Mouse (Mus musculus): Measurements from ENCODE around the gene Olfr239. TPM values are rescaled to one million over a fixed set of nuclear protein-coding genes. Genes with fewer than 3 reads are reported as not detected.
"Not testable (repeated sequence)": the region's sequence is repeated elsewhere in the genome, so short reads cannot be mapped to it uniquely, and the experiment has no call there.

The Olfr239 gene
- not detected in 2 replicates for polyA plus RNA-seq (2012)

- not testable (repeated sequence) for H3K4me1 ChIP-seq (ENCODE audit: control insufficient read depth); H3K27me3 ChIP-seq (ENCODE audit: control insufficient read depth); H3K36me3 ChIP-seq (ENCODE audit: control insufficient read depth); H3K9me3 ChIP-seq (ENCODE audit: control insufficient read depth, low read length); H3K4me3 ChIP-seq (replicated peaks)
Observed at GRCm38 (mm10) chr17:33191002-33191401, at the start of gene Olfr239. Gene Olfr239 (plus strand): TSS chr17:33191302.

- not testable (repeated sequence) for H3K9me3 ChIP-seq (ENCODE audit: control insufficient read depth, low read length); H3K4me3 ChIP-seq (replicated peaks); H3K36me3 ChIP-seq (ENCODE audit: control insufficient read depth); H3K4me1 ChIP-seq (ENCODE audit: control insufficient read depth); H3K27me3 ChIP-seq (ENCODE audit: control insufficient read depth)
Observed at GRCm38 (mm10) chr17:33168147-33168546, 23.0 kb upstream of the Olfr239 start, which contains the start of gene Olfr55. Gene Olfr55 (plus strand): TSS chr17:33168447.

- H3K9me3 ChIP-seq (ENCODE audit: control insufficient read depth, low read length), result peaks cover 7% of the 10 kb centered on the region
- no peaks in the 10 kb centered on the region for H3K27me3 ChIP-seq (ENCODE audit: control insufficient read depth)
- H3K4me1 ChIP-seq (ENCODE audit: control insufficient read depth), result no peaks in the 10 kb centered on the region
- H3K4me3 ChIP-seq (replicated peaks), result no peak within 1 kb of the TSS
- TF ChIP-seq TAL1 (IDR thresholded peaks at IDR 0.05; ENCODE audit: low read length) (no peak), GATA1 (IDR thresholded peaks at IDR 0.05; ENCODE audit: low read length) (no peak)
- H3K36me3 ChIP-seq (ENCODE audit: control insufficient read depth), result no peaks in the 10 kb centered on the region
Observed at GRCm38 (mm10) chr17:33221590-33221989, 30.5 kb downstream of the Olfr239 start, which contains the start of gene Olfr1564. Gene Olfr1564 (minus strand): TSS chr17:33221690.

- H3K27me3 ChIP-seq (ENCODE audit: control insufficient read depth); H3K4me3 ChIP-seq (replicated peaks); H3K9me3 ChIP-seq (ENCODE audit: control insufficient read depth, low read length); H3K36me3 ChIP-seq (ENCODE audit: control insufficient read depth); H3K4me1 ChIP-seq (ENCODE audit: control insufficient read depth): not testable (repeated sequence)
Observed at GRCm38 (mm10) chr17:33236646-33237045, 45.5 kb downstream of the Olfr239 start.

Other genes with a start within 250 kb of the Olfr239 start
- 0.19 and 0.49 TPM in 2 replicates for gene Cyp4f13, start 243.9 kb upstream of the Olfr239 start, polyA plus RNA-seq (2012)
- gene Zfp472, start 225.5 kb upstream of the Olfr239 start, polyA plus RNA-seq (2012), result 0.02 and 0.04 TPM in 2 replicates
- 0.02 and 0.03 TPM in 2 replicates for gene Zfp952, start 198.2 kb upstream of the Olfr239 start, polyA plus RNA-seq (2012)
- gene Zfp763, start 157.9 kb upstream of the Olfr239 start, polyA plus RNA-seq (2012), result not detected in 2 replicates
- gene 4921501E09Rik, start 123.2 kb upstream of the Olfr239 start, polyA plus RNA-seq (2012), result not detected in 2 replicates
- not detected in 2 replicates for gene Zfp563, start 102.0 kb upstream of the Olfr239 start, polyA plus RNA-seq (2012)
- not detected in 2 replicates for gene Morc2b, start 51.6 kb upstream of the Olfr239 start, polyA plus RNA-seq (2012)
- gene Olfr55, start 22.9 kb upstream of the Olfr239 start, polyA plus RNA-seq (2012), result not detected in 2 replicates
- gene Olfr1564, start 30.4 kb downstream of the Olfr239 start, polyA plus RNA-seq (2012), result not detected in 2 replicates
- gene Zfp955a, start 63.8 kb downstream of the Olfr239 start, polyA plus RNA-seq (2012), result 0.02 TPM in 1 of 2 replicates, not detected in the other
- gene Olfr63, start 73.4 kb downstream of the Olfr239 start, polyA plus RNA-seq (2012), result not detected in 2 replicates
- 0.01 and 0.02 TPM in 2 replicates for gene Zfp955b, start 98.2 kb downstream of the Olfr239 start, polyA plus RNA-seq (2012)
- gene Zfp81, start 167.6 kb downstream of the Olfr239 start, polyA plus RNA-seq (2012), result 0.03 TPM in 1 of 2 replicates, not detected in the other
- 0.04 and 0.07 TPM in 2 replicates for gene Zfp101, start 203.3 kb downstream of the Olfr239 start, polyA plus RNA-seq (2012)
- gene Actl9, start 241.6 kb downstream of the Olfr239 start, polyA plus RNA-seq (2012), result not detected in 2 replicates

All from erythroblast, embryonic 14.5 days (primary cell).